Mouse (Mus musculus) kidney, embryonic 15.5 days (tissue): ENCODE results near the gene Hand2. TPM values are rescaled to one million over a fixed set of nuclear protein-coding genes. Genes with fewer than 3 reads are reported as not detected.
A peak's percentile ranks its signal among the peaks of the same experiment; 100 is the strongest.

Experiments
- ATAC-seq: fragments of 200-750 bp; cut with Nextera tagmentation; replicated peaks from 2 replicates; pipeline ENCODE4 v1.8.0; 2017; ENCODE audit warnings: moderate TSS enrichment; ENCODE audit not compliant: low FRiP score
- H3K27ac ChIP-seq: fragments of 300-500 bp; sonication (generic); 2 replicates; pipeline ENCODE4 v1.5.1; 2015; ENCODE audit warnings: mild to moderate bottlenecking, inconsistent platforms
- H3K27me3 ChIP-seq: fragments of 300-500 bp; sonication (generic); 2 replicates; pipeline ENCODE4 v1.6.1; 2015; ENCODE audit warnings: inconsistent platforms
- H3K36me3 ChIP-seq: fragments of 300-500 bp; sonication (generic); 2 replicates; pipeline ENCODE4 v1.6.1; 2015; ENCODE audit warnings: inconsistent platforms
- H3K4me1 ChIP-seq: fragments of 300-500 bp; sonication (generic); 2 replicates; pipeline ENCODE4 v1.6.1; 2015; ENCODE audit warnings: inconsistent platforms
- H3K4me2 ChIP-seq: fragments of 300-500 bp; sonication (generic); 2 replicates; pipeline ENCODE4 v1.6.1; 2015; ENCODE audit warnings: moderate library complexity, mild to moderate bottlenecking, inconsistent platforms
- H3K4me3 ChIP-seq: fragments of 300-500 bp; sonication (generic); replicated peaks from 2 replicates; pipeline ENCODE4 v1.5.1; 2015; ENCODE audit warnings: mild to moderate bottlenecking, inconsistent platforms
- H3K9ac ChIP-seq: fragments of 300-500 bp; sonication (generic); 2 replicates; pipeline ENCODE4 v1.6.1; 2015; ENCODE audit warnings: mild to moderate bottlenecking, inconsistent platforms
- H3K9me3 ChIP-seq: fragments of 300-500 bp; sonication (generic); replicated peaks from 2 replicates; pipeline ENCODE4 v1.6.1; 2016; ENCODE audit warnings: inconsistent platforms
- WGBS: fragments of 180-500 bp; shearing (Covaris S2); methylation state at CpG from one replicate; pipeline ENCODE4 v1.1.7; 2015; ENCODE audit warnings: mixed read lengths; 5-methylcytosine and 5-hydroxymethylcytosine counted together
- polyA plus RNA-seq: library from polyadenylated mRNA; unstranded; fragments of >200 nt; fragmentation: Nextera tagmentation; extraction: Ambion mirVana; gene quantifications from 2 replicates; pipeline ENCODE4 v1.2.1, GENCODE M21; 2015

Hand2 gene
- polyA plus RNA-seq: 0.27 and 1.7 TPM in 2 replicates

- H3K27me3 ChIP-seq: peaks cover 98% of the 10 kb centered on the region
- no peak within 1 kb of the TSS; the same call in 1 of the 2 replicates for H3K9ac ChIP-seq
- peak within 1 kb of the TSS; percentile 41 for H3K4me3 ChIP-seq
- ATAC-seq: peak; percentile 57
- H3K4me1 ChIP-seq: peaks cover 18% of the 10 kb centered on the region
- no peaks in the 10 kb centered on the region for H3K9me3 ChIP-seq
- peak within 1 kb of the TSS; percentile 64 for H3K4me2 ChIP-seq
- H3K36me3 ChIP-seq: no peaks in the 10 kb centered on the region
- no peak within 1 kb of the TSS for H3K27ac ChIP-seq
- 1% methylated on average over 63 of the region's 83 CpGs for WGBS
Observed at GRCm38 (mm10) chr8:57320851-57321743, at the start of gene Hand2. Gene Hand2 (plus strand): TSS chr8:57320983.

- no peaks in the 10 kb centered on the region for H3K27me3 ChIP-seq
- no peak for ATAC-seq
- no peaks in the 10 kb centered on the region for H3K9me3 ChIP-seq
- no peak overlapping the region for H3K4me3 ChIP-seq
- 66% methylated on average over 3 of the region's 3 CpGs for WGBS
- H3K36me3 ChIP-seq: no peaks in the 10 kb centered on the region
- H3K9ac ChIP-seq: no peak overlapping the region
- H3K4me1 ChIP-seq: no peaks in the 10 kb centered on the region
- no peak overlapping the region for H3K4me2 ChIP-seq
- no peak overlapping the region for H3K27ac ChIP-seq
Observed at GRCm38 (mm10) chr8:57273055-57273454, 47.7 kb upstream of the Hand2 start.

- ATAC-seq: no peak
- no peak overlapping the region for H3K9ac ChIP-seq
- WGBS: 73% methylated on average over 4 of the region's 4 CpGs
Observed at GRCm38 (mm10) chr8:57293441-57293840, 27.3 kb upstream of the Hand2 start.

GRCm38 (mm10) chr8:57303513-57303912, 17.3 kb upstream of the Hand2 start:
- Histone ChIP-seq H3K27me3 (peaks cover 27% of the 10 kb centered on the region), H3K9ac (no peak overlapping the region), H3K36me3 (no peaks in the 10 kb centered on the region), H3K4me2 (no peak overlapping the region), H3K4me3 (no peak overlapping the region), H3K9me3 (no peaks in the 10 kb centered on the region), H3K4me1 (no peaks in the 10 kb centered on the region), H3K27ac (no peak overlapping the region)
- 70% methylated on average over 1 of the region's 1 CpGs for WGBS
- no peak for ATAC-seq

More at GRCm38 (mm10) chr8:57293441-57293840, 27.3 kb upstream of the Hand2 start:
- Histone ChIP-seq H3K36me3 (no peaks in the 10 kb centered on the region), H3K4me1 (no peaks in the 10 kb centered on the region), H3K4me3 (no peak overlapping the region), H3K27me3 (no peaks in the 10 kb centered on the region), H3K27ac (no peak overlapping the region), H3K4me2 (no peak overlapping the region), H3K9me3 (no peaks in the 10 kb centered on the region)

- WGBS: 49% methylated on average over 11 of the region's 11 CpGs
- no peaks in the 10 kb centered on the region for H3K4me1 ChIP-seq
- H3K27me3 ChIP-seq: peaks cover 35% of the 10 kb centered on the region
- no peak for ATAC-seq
- no peak overlapping the region for H3K4me2 ChIP-seq
- no peak overlapping the region for H3K27ac ChIP-seq
- no peak overlapping the region for H3K9ac ChIP-seq
- H3K9me3 ChIP-seq: no peaks in the 10 kb centered on the region
- H3K36me3 ChIP-seq: no peaks in the 10 kb centered on the region
- no peak overlapping the region for H3K4me3 ChIP-seq
Observed at GRCm38 (mm10) chr8:57304944-57305343, 15.8 kb upstream of the Hand2 start.

GRCm38 (mm10) chr8:57306441-57306840, 14.3 kb upstream of the Hand2 start:
- H3K27me3 ChIP-seq: peaks cover 46% of the 10 kb centered on the region
- H3K36me3 ChIP-seq: no peaks in the 10 kb centered on the region
- H3K9ac ChIP-seq: no peak overlapping the region
- H3K4me1 ChIP-seq: no peaks in the 10 kb centered on the region
- no peak overlapping the region for H3K4me2 ChIP-seq
- H3K9me3 ChIP-seq: no peaks in the 10 kb centered on the region
- ATAC-seq: no peak
- WGBS: 71% methylated on average over 1 of the region's 1 CpGs
- H3K4me3 ChIP-seq: no peak overlapping the region
- no peak overlapping the region for H3K27ac ChIP-seq

- WGBS: 26% methylated on average over 1 of the region's 1 CpGs
- no peak for ATAC-seq
- Histone ChIP-seq H3K36me3 (no peaks in the 10 kb centered on the region), H3K4me2 (no peak overlapping the region), H3K4me1 (peaks cover 9% of the 10 kb centered on the region), H3K9me3 (no peaks in the 10 kb centered on the region), H3K9ac (no peak overlapping the region), H3K27ac (no peak overlapping the region), H3K4me3 (no peak overlapping the region), H3K27me3 (peaks cover 80% of the 10 kb centered on the region)
Observed at GRCm38 (mm10) chr8:57309844-57310485, 10.8 kb upstream of the Hand2 start.

- Histone ChIP-seq H3K27me3 (peaks cover 88% of the 10 kb centered on the region), H3K36me3 (no peaks in the 10 kb centered on the region), H3K4me1 (peaks cover 9% of the 10 kb centered on the region), H3K4me2 (peak overlapping the region; percentile 42), H3K9ac (no peak overlapping the region), H3K27ac (no peak overlapping the region), H3K4me3 (peak overlapping the region; percentile 21), H3K9me3 (no peaks in the 10 kb centered on the region)
- WGBS: under 1% methylated on average over 30 of the region's 30 CpGs
- ATAC-seq: peak; percentile 46; the same call in 1 of the 2 replicates
Observed at GRCm38 (mm10) chr8:57312031-57312981, 8.5 kb upstream of the Hand2 start.

GRCm38 (mm10) chr8:57313583-57313982, 7.2 kb upstream of the Hand2 start:
- H3K4me1 ChIP-seq: peaks cover 9% of the 10 kb centered on the region
- H3K4me2 ChIP-seq: no peak overlapping the region
- H3K9ac ChIP-seq: no peak overlapping the region
- ATAC-seq: no peak
- 10% methylated on average over 10 of the region's 10 CpGs for WGBS
- H3K27me3 ChIP-seq: peaks cover 88% of the 10 kb centered on the region
- H3K36me3 ChIP-seq: no peaks in the 10 kb centered on the region
- H3K27ac ChIP-seq: no peak overlapping the region
- no peaks in the 10 kb centered on the region for H3K9me3 ChIP-seq
- H3K4me3 ChIP-seq: no peak overlapping the region

GRCm38 (mm10) chr8:57314216-57314615, 6.6 kb upstream of the Hand2 start:
- Histone ChIP-seq H3K9ac (no peak overlapping the region), H3K9me3 (no peaks in the 10 kb centered on the region), H3K4me1 (peaks cover 9% of the 10 kb centered on the region), H3K4me2 (no peak overlapping the region), H3K27me3 (peaks cover 89% of the 10 kb centered on the region), H3K27ac (no peak overlapping the region), H3K4me3 (no peak overlapping the region), H3K36me3 (no peaks in the 10 kb centered on the region)
- no peak for ATAC-seq
- 1% methylated on average over 10 of the region's 10 CpGs for WGBS

GRCm38 (mm10) chr8:57315471-57315870, 5.3 kb upstream of the Hand2 start:
- Histone ChIP-seq H3K4me2 (no peak overlapping the region), H3K36me3 (no peaks in the 10 kb centered on the region), H3K4me1 (peaks cover 9% of the 10 kb centered on the region), H3K27me3 (peaks cover 96% of the 10 kb centered on the region), H3K9ac (no peak overlapping the region), H3K9me3 (no peaks in the 10 kb centered on the region), H3K4me3 (no peak overlapping the region), H3K27ac (no peak overlapping the region)
- under 1% methylated on average over 3 of the region's 3 CpGs for whole genome bisulfite sequencing
- ATAC-seq: no peak
